Mouse (Mus musculus) embryonic fibroblast, embryonic 13.5 days (primary cell): ENCODE results near the gene Itsn2.

Source experiments
- CTCF ChIP-seq: IDR thresholded peaks from 2 replicates; pipeline ENCODE4 v1.5.1; 2011; ENCODE audit warnings: mild to moderate bottlenecking, control low read depth, low read length, moderate library complexity, borderline replicate concordance; ENCODE audit not compliant: insufficient read depth
- POLR2A ChIP-seq: IDR thresholded peaks from 2 replicates; pipeline ENCODE4 v1.6.1; 2011; ENCODE audit warnings: low read depth, mild to moderate bottlenecking, control low read depth, low read length, moderate library complexity

DNA sequence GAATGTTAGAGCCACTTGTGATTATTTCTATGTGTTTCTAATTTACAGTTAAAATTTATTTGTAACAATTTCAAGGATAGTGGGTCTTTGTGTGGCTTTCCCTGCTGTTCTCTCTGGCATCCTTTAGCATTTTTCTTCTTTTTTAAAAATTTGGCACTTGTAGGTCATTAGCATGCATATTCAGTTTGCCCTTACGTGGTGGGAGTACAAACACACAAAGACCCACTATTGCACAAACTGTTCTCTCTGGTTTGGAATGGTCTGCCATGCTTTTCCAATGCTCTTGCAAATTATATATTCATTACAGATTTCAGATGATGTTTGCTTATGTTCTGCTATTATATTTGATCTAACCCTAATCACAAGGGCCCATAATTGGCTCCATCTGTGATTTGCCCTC is 83.9 kb downstream of the Itsn2 start:
- TF ChIP-seq CTCF = no peak
- no peak for TF ChIP-seq POLR2A
